Mouse (Mus musculus) ES-E14 (cell line): ENCODE measurements at regions not wholly inside any gene's neighbourhood (a gene's known extent, or its start where the extent isn't known, plus 50 kb on each side); places are given as distances from the start of the nearest gene placed in this dataset.

ENCODE experiments used
- DNase-seq: peaks from one replicate; pipeline ENCODE4 v3.0.0-alpha.2; 2013; ENCODE audit warnings: low read depth, low spot score
- H3K27ac ChIP-seq: 2 replicates; pipeline ENCODE4 v1.5.1; 2012; ENCODE audit warnings: low read depth, mild to moderate bottlenecking, low read length, moderate library complexity, mixed read lengths; ENCODE audit not compliant: poor library complexity, insufficient read depth, severe bottlenecking
- H3K36me3 ChIP-seq: 2 replicates; pipeline ENCODE4 v1.6.1; 2012; ENCODE audit warnings: mild to moderate bottlenecking, low read length, moderate library complexity, mixed read lengths; ENCODE audit not compliant: control insufficient read depth, poor library complexity, insufficient read depth, severe bottlenecking
- H3K4me1 ChIP-seq, 2 experiments: fragments of 150-350 bp in 1 of 2; sonication (generic) in 1 of 2; 2 replicates each; pipeline ENCODE4 v1.6.1; 2012; ENCODE audit warnings: low read length in 2 of 2, mild to moderate bottlenecking in 1 of 2, mixed read lengths in 1 of 2; ENCODE audit not compliant: control insufficient read depth in 2 of 2, insufficient read depth in 2 of 2, poor library complexity in 1 of 2
- H3K4me3 ChIP-seq, 2 experiments: fragments of 150-350 bp in 1 of 2; sonication (generic) in 1 of 2; 2 replicates each; pipeline ENCODE4 v1.5.1; 2012; ENCODE audit warnings: low read length in 2 of 2, low read depth in 1 of 2, mild to moderate bottlenecking in 1 of 2, mixed read lengths in 1 of 2; ENCODE audit not compliant: insufficient read depth in 1 of 2, poor library complexity in 1 of 2, severe bottlenecking in 1 of 2
- H3K9ac ChIP-seq: 2 replicates; pipeline ENCODE4 v1.6.1; 2012; ENCODE audit warnings: low read depth, mild to moderate bottlenecking, low read length, mixed read lengths; ENCODE audit not compliant: poor library complexity, insufficient read depth, severe bottlenecking
- H3K9me3 ChIP-seq: fragments of 150-350 bp; sonication (generic); 2 replicates; pipeline ENCODE4 v1.6.1; 2012; ENCODE audit warnings: low read depth, mild to moderate bottlenecking, low read length; ENCODE audit not compliant: control insufficient read depth, insufficient read depth
- CHD2 ChIP-seq: IDR thresholded peaks from 2 replicates; pipeline ENCODE4 v1.6.1; 2014; ENCODE audit warnings: mild to moderate bottlenecking, low read depth, low read length, inconsistent platforms
- HCFC1 ChIP-seq: IDR thresholded peaks from 2 replicates; pipeline ENCODE4 v1.6.1; 2012; ENCODE audit warnings: low read length, inconsistent platforms, borderline replicate concordance; ENCODE audit not compliant: insufficient read depth
- MAFK ChIP-seq: IDR thresholded peaks from 2 replicates; pipeline ENCODE4 v1.6.1; 2014; ENCODE audit warnings: mild to moderate bottlenecking, low read depth, low read length, inconsistent platforms; ENCODE audit not compliant: insufficient read depth
- ZC3H11A ChIP-seq: IDR thresholded peaks from 2 replicates; pipeline ENCODE4 v1.6.1; 2012; ENCODE audit warnings: low read depth, mild to moderate bottlenecking, inconsistent platforms, low read length, borderline replicate concordance
- ZNF384 ChIP-seq: IDR thresholded peaks from 2 replicates; pipeline ENCODE4 v1.6.1; 2012; ENCODE audit warnings: low read depth, low read length, inconsistent platforms
- in situ Hi-C, 2 experiments: fragments of 600-800 bp; cut with MboI; formaldehyde crosslinking; loops; one replicate each; pipeline ENCODE4 v1.15.1; 2025; ENCODE audit warnings: low sequenced_read_pairs in 2 of 2, inconsistent platforms in 1 of 2; ENCODE audit not compliant: unreplicated experiment in 2 of 2

DNA sequence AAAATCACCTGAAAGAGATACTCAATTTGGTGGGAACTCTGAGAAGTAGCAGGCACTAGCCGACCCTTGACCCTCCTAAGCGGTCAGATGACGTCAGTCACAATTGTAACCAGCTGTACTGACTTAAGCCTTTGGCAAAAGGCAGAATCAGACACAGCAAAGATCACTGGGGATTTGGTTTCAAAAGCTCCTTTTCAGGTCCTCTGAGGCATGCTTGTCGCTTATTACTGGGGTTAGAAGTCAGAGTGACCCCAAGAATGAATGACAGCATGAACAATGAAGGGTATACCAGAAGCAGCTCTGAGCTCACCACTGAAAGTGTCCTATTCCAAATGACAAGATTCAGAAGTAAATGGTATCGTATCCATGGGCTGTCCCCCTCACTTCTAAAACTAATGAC, 600.6 kb upstream of the Fam174a start:
- in situ Hi-C loops, result no loop called here
- H3K4me1 ChIP-seq, result no peaks in the 10 kb centered on the region
- DNase-seq, result no peak
- no peak for TF ChIP-seq HCFC1
- no peak for TF ChIP-seq ZNF384
- TF ChIP-seq ZC3H11A, result no peak
- TF ChIP-seq MAFK, result no peak
- H3K36me3 ChIP-seq, result no peaks in the 10 kb centered on the region
- no peak overlapping the region for H3K27ac ChIP-seq
- H3K9me3 ChIP-seq, result no peaks in the 10 kb centered on the region
- no peak overlapping the region for H3K4me3 ChIP-seq
- no peak overlapping the region for H3K9ac ChIP-seq

DNA sequence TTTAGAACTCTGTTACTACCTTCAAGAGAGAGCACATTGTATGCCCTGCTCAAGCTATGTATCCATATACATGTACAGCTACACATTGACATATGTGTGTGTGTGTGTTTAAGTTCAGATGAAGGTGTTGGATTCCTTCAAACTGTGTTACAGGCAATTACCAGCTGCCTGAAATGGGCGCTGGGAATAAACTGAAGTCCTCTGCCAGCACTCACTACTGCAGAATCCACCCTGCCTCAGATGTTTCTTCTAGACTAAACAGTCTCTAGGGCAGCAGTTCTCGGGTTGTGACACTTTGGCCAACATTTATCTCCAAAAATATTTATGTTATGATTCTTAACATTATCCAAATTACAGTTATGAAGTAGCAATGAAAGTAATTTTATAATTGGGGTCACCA, 595.7 kb upstream of the Fam174a start:
- in situ Hi-C loops, result no loop called here
- Histone ChIP-seq H3K4me3 (no peak overlapping the region), H3K36me3 (no peaks in the 10 kb centered on the region), H3K9ac (no peak overlapping the region), H3K4me1 (no peaks in the 10 kb centered on the region), H3K27ac (no peak overlapping the region), H3K9me3 (no peaks in the 10 kb centered on the region)
- DNase-seq, result no peak
- TF ChIP-seq CHD2, result no peak

DNA sequence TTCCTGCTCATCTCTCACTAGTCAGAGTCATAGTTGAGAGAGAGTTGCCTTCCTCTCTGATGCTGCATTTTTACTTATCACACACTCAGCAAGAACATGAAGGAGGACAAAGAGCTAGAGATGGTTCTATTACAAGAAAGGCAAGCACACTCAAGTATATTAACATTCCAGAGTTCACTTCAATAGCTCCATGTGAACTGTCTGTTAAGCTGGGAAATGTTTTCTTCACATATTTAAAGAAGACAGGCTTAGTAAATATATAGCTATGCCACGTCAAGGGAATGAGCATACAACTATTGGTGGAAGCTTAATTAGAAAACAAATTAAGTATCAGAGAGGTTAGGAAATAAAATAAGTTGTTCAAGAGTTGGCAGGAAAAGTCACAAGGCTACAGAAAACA, 559.9 kb upstream of the Fam174a start:
- H3K27ac ChIP-seq, result no peak overlapping the region
- no peak overlapping the region for H3K4me3 ChIP-seq
- no peaks in the 10 kb centered on the region for H3K4me1 ChIP-seq
- TF ChIP-seq CHD2 (no peak), ZNF384 (no peak), ZC3H11A (no peak), HCFC1 (no peak), MAFK (no peak)
- H3K9ac ChIP-seq, result no peak overlapping the region
- DNase-seq, result no peak
- no peaks in the 10 kb centered on the region for H3K9me3 ChIP-seq
- no peaks in the 10 kb centered on the region for H3K36me3 ChIP-seq
- in situ Hi-C loops, result no loop called here

DNA sequence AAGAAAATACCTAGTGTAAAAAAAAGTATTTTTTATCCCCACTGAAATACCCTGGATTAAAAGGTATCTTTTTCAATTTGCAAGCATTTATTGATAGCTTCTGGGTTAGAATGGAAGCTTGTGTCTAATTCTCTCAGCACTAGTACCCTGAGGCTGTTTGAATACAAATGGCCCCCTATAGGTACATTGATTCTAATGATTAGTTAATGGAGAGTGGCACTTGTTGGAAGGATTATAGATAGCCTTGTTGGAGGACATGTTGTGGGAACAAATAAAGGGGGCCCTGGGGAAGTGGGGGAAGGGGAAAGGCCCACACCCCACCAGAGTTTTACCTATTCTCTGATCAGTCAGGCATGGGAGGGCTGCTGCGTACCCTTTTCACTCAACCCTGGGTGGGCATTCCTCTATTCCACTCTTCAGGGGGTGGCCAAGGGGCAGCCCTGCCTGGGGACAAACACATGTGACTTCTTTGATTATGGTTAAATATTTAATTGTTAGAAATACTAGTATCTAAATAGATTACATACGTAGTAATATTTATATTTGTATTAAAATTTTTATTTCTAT, 524.3 kb upstream of the Fam174a start:
- in situ Hi-C loops, result no loop called here
- no peak overlapping the region for H3K27ac ChIP-seq

DNA sequence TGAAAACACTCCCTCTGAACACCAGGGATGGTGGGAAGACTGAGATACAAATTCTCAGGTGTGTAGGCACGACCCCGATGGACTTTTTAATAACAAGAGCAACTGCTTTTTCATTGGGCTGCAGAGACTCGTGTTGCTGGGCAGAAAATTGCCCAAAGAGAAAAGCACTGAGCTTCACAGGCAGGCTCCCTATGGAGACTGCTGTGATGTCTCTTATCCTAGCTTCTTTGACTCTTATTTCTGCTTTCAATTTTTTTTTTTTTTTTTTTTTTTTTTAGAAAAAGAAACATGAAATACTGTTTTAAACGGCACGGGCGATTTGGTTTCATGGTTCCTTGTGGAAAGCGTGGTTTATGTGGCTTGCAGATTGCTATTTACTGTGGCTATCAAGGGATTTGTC, 522.8 kb upstream of the Fam174a start:
- TF ChIP-seq MAFK (no peak), ZC3H11A (no peak), CHD2 (no peak), HCFC1 (no peak)
- in situ Hi-C loops, result no loop called here
- no peak overlapping the region for H3K9ac ChIP-seq
- no peaks in the 10 kb centered on the region for H3K4me1 ChIP-seq
- no peaks in the 10 kb centered on the region for H3K9me3 ChIP-seq
- no peak for DNase-seq
- no peak overlapping the region for H3K4me3 ChIP-seq
- H3K36me3 ChIP-seq, result no peaks in the 10 kb centered on the region
- no peak overlapping the region for H3K27ac ChIP-seq

More for the DNA sequence above, 524.3 kb upstream of the Fam174a start:
- Histone ChIP-seq H3K36me3 (no peaks in the 10 kb centered on the region), H3K9me3 (no peaks in the 10 kb centered on the region), H3K4me1 (no peaks in the 10 kb centered on the region), H3K4me3 (no peak overlapping the region), H3K9ac (no peak overlapping the region)
- TF ChIP-seq ZC3H11A (no peak), ZNF384 (no peak), CHD2 (no peak), MAFK (no peak)
- no peak for DNase-seq
